Mouse (Mus musculus): ENCODE results near the gene Fbxo17. TPM values are rescaled to one million over a fixed set of nuclear protein-coding genes. Genes with fewer than 3 reads are reported as not detected.
A peak's percentile ranks its signal among the peaks of the same experiment; 100 is the strongest.

Fbxo17 gene
- polyA plus RNA-seq, 1 experiment from 2014 or later: 13.6 TPM

- Histone ChIP-seq H3K27me3 (ENCODE audit: insufficient read depth, poor library complexity, severe bottlenecking) (no peaks in the 10 kb centered on the region), H3K4me3 (no peak overlapping the region), H3K4me1 (peaks cover 9% of the 10 kb centered on the region), H3K36me3 (peaks cover 13% of the 10 kb centered on the region), H3K9me3 (no peaks in the 10 kb centered on the region), H3K27ac (no peak overlapping the region)
- DNase-seq (ENCODE audit: low spot score): no peak
- 89% methylated on average over 7 of the region's 7 CpGs for WGBS
Observed at GRCm38 (mm10) chr7:28722079-28722478, 5.5 kb downstream of the Fbxo17 start.

- H3K4me1 ChIP-seq: no peaks in the 10 kb centered on the region
- 90% methylated on average over 2 of the region's 2 CpGs for WGBS
- H3K27ac ChIP-seq: no peak overlapping the region
- H3K9me3 ChIP-seq: no peaks in the 10 kb centered on the region
- H3K36me3 ChIP-seq: peaks cover 14% of the 10 kb centered on the region
- H3K27me3 ChIP-seq (ENCODE audit: insufficient read depth, poor library complexity, severe bottlenecking): no peaks in the 10 kb centered on the region; the same call in 1 of the 2 replicates
- no peak overlapping the region for H3K4me3 ChIP-seq
- DNase-seq (ENCODE audit: low spot score): no peak
Observed at GRCm38 (mm10) chr7:28724613-28725012, 8.0 kb downstream of the Fbxo17 start.

GRCm38 (mm10) chr7:28726600-28726999 lies 10.0 kb downstream of the Fbxo17 start:
- Histone ChIP-seq H3K4me3 (no peak overlapping the region), H3K27ac (no peak overlapping the region), H3K9me3 (no peaks in the 10 kb centered on the region), H3K27me3 (ENCODE audit: insufficient read depth, poor library complexity, severe bottlenecking) (no peaks in the 10 kb centered on the region; the same call in 1 of the 2 replicates), H3K36me3 (peaks cover 24% of the 10 kb centered on the region), H3K4me1 (no peaks in the 10 kb centered on the region)
- 7% methylated on average over 14 of the region's 14 CpGs for WGBS
- DNase-seq (ENCODE audit: low spot score): peak; percentile 86

GRCm38 (mm10) chr7:28727649-28728340 lies 11.2 kb downstream of the Fbxo17 start:
- 57% methylated on average over 10 of the region's 10 CpGs for WGBS
- H3K27ac ChIP-seq: no peak overlapping the region
- H3K27me3 ChIP-seq (ENCODE audit: insufficient read depth, poor library complexity, severe bottlenecking): peaks cover 6% of the 10 kb centered on the region; the same call in 1 of the 2 replicates
- H3K36me3 ChIP-seq: peaks cover 26% of the 10 kb centered on the region
- H3K4me3 ChIP-seq: no peak overlapping the region
- peaks cover 7% of the 10 kb centered on the region for H3K4me1 ChIP-seq
- DNase-seq (ENCODE audit: low spot score): no peak
- no peaks in the 10 kb centered on the region for H3K9me3 ChIP-seq

GRCm38 (mm10) chr7:28732341-28733142 lies 15.9 kb downstream of the Fbxo17 start:
- peaks cover 6% of the 10 kb centered on the region; the same call in 1 of the 2 replicates for H3K27me3 ChIP-seq (ENCODE audit: insufficient read depth, poor library complexity, severe bottlenecking)
- H3K4me1 ChIP-seq: peaks cover 16% of the 10 kb centered on the region
- peaks cover 43% of the 10 kb centered on the region for H3K36me3 ChIP-seq
- DNase-seq (ENCODE audit: low spot score): peak; percentile 93
- H3K4me3 ChIP-seq: peak overlapping the region; percentile 66
- no peaks in the 10 kb centered on the region for H3K9me3 ChIP-seq
- WGBS: 3% methylated on average over 58 of the region's 58 CpGs
- H3K27ac ChIP-seq: peak overlapping the region; percentile 56

- Histone ChIP-seq H3K9me3 (no peaks in the 10 kb centered on the region), H3K4me3 (peak overlapping the region; percentile 66), H3K4me1 (peaks cover 16% of the 10 kb centered on the region), H3K27ac (peak overlapping the region; percentile 56; the same call in 1 of the 2 replicates), H3K36me3 (peaks cover 49% of the 10 kb centered on the region), H3K27me3 (ENCODE audit: insufficient read depth, poor library complexity, severe bottlenecking) (peaks cover 6% of the 10 kb centered on the region; the same call in 1 of the 2 replicates)
- WGBS: 14% methylated on average over 11 of the region's 11 CpGs
- no peak for DNase-seq (ENCODE audit: low spot score)
Observed at GRCm38 (mm10) chr7:28733211-28733610, 16.6 kb downstream of the Fbxo17 start.

- DNase-seq (ENCODE audit: low spot score): no peak
- H3K9me3 ChIP-seq: no peaks in the 10 kb centered on the region
- WGBS: 76% methylated on average over 6 of the region's 6 CpGs
- peaks cover 67% of the 10 kb centered on the region for H3K36me3 ChIP-seq
- H3K4me3 ChIP-seq: no peak overlapping the region
- 0 out of 2 replicates have a peak, but pooled peaks cover 6% of the 10 kb centered on the region for H3K27me3 ChIP-seq (ENCODE audit: insufficient read depth, poor library complexity, severe bottlenecking)
- peaks cover 20% of the 10 kb centered on the region for H3K4me1 ChIP-seq
- no peak overlapping the region for H3K27ac ChIP-seq
Observed at GRCm38 (mm10) chr7:28735701-28736100, 19.1 kb downstream of the Fbxo17 start.

- Histone ChIP-seq H3K36me3 (peaks cover 63% of the 10 kb centered on the region), H3K27ac (no peak overlapping the region), H3K4me3 (no peak overlapping the region), H3K4me1 (peaks cover 15% of the 10 kb centered on the region; the same call in 1 of the 2 replicates), H3K27me3 (ENCODE audit: insufficient read depth, poor library complexity, severe bottlenecking) (no peaks in the 10 kb centered on the region), H3K9me3 (no peaks in the 10 kb centered on the region)
- no peak for DNase-seq (ENCODE audit: low spot score)
- 93% methylated on average over 21 of the region's 21 CpGs for WGBS
Observed at GRCm38 (mm10) chr7:28739829-28740228, 23.2 kb downstream of the Fbxo17 start.

GRCm38 (mm10) chr7:28740949-28741348 lies 24.3 kb downstream of the Fbxo17 start:
- Histone ChIP-seq H3K36me3 (peaks cover 63% of the 10 kb centered on the region), H3K27ac (peak overlapping the region; percentile 96), H3K4me3 (peak overlapping the region; percentile 80), H3K9me3 (no peaks in the 10 kb centered on the region), H3K27me3 (ENCODE audit: insufficient read depth, poor library complexity, severe bottlenecking) (no peaks in the 10 kb centered on the region), H3K4me1 (peaks cover 15% of the 10 kb centered on the region; the same call in 1 of the 2 replicates)
- 34% methylated on average over 9 of the region's 9 CpGs for WGBS
- DNase-seq (ENCODE audit: low spot score): no peak

- peak overlapping the region; percentile 96 for H3K27ac ChIP-seq
- WGBS: 2% methylated on average over 13 of the region's 13 CpGs
- no peaks in the 10 kb centered on the region for H3K27me3 ChIP-seq (ENCODE audit: insufficient read depth, poor library complexity, severe bottlenecking)
- peaks cover 15% of the 10 kb centered on the region; the same call in 1 of the 2 replicates for H3K4me1 ChIP-seq
- H3K36me3 ChIP-seq: peaks cover 64% of the 10 kb centered on the region
- no peak for DNase-seq (ENCODE audit: low spot score)
- no peaks in the 10 kb centered on the region for H3K9me3 ChIP-seq
- H3K4me3 ChIP-seq: peak overlapping the region; percentile 80
Observed at GRCm38 (mm10) chr7:28741368-28741708, 24.7 kb downstream of the Fbxo17 start.

- WGBS: under 1% methylated on average over 39 of the region's 39 CpGs
- peaks cover 64% of the 10 kb centered on the region for H3K36me3 ChIP-seq
Observed at GRCm38 (mm10) chr7:28741709-28742438, 25.3 kb downstream of the Fbxo17 start, which contains the start of the genes Mrps12 and Sars2. TSS of gene Mrps12 (minus strand) at chr7:28741820. TSS of gene Sars2 (plus strand) at chr7:28741992.

GRCm38 (mm10) chr7:28749935-28750334 lies 33.3 kb downstream of the Fbxo17 start:
- H3K4me1 ChIP-seq: no peaks in the 10 kb centered on the region
- H3K9me3 ChIP-seq: no peaks in the 10 kb centered on the region
- 94% methylated on average over 7 of the region's 7 CpGs for WGBS
- H3K27ac ChIP-seq: no peak overlapping the region
- DNase-seq (ENCODE audit: low spot score): no peak
- H3K4me3 ChIP-seq: no peak overlapping the region
- H3K36me3 ChIP-seq: peaks cover 70% of the 10 kb centered on the region
- no peaks in the 10 kb centered on the region for H3K27me3 ChIP-seq (ENCODE audit: insufficient read depth, poor library complexity, severe bottlenecking)

More at GRCm38 (mm10) chr7:28741709-28742438, 25.3 kb downstream of the Fbxo17 start, which contains the start of the genes Mrps12 and Sars2:
- Histone ChIP-seq H3K4me1 (peaks cover 15% of the 10 kb centered on the region; the same call in 1 of the 2 replicates), H3K9me3 (no peaks in the 10 kb centered on the region), H3K27ac (peak within 1 kb of the TSS; percentile 96), H3K4me3 (peak within 1 kb of the TSS; percentile 80), H3K27me3 (ENCODE audit: insufficient read depth, poor library complexity, severe bottlenecking) (no peaks in the 10 kb centered on the region)
- DNase-seq (ENCODE audit: low spot score): peak; percentile 99
